Mouse (Mus musculus): ENCODE results near the gene Donson.

The Donson gene

DNA sequence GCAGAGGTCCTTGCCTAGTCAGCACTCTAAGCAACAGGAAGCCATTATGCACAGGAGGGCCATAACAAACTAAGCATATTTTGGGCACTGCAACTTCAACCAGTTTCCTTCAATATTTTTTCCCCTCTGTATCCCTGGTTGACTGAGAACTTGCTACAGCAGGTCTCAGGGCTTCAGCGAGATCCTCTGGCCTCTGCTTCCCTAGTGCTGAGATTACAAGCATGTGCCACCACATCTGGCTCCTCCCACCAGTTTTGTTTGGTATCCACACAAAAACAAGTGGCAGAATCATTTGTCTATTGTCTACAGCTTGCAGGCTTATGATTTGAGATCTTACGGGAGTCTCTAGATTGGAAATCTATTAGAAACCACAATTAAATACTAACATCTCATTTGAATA is 43.7 kb downstream of the Donson start:
- DNase-seq (ENCODE audit: low spot score in 2 of 2): no peak

DNA sequence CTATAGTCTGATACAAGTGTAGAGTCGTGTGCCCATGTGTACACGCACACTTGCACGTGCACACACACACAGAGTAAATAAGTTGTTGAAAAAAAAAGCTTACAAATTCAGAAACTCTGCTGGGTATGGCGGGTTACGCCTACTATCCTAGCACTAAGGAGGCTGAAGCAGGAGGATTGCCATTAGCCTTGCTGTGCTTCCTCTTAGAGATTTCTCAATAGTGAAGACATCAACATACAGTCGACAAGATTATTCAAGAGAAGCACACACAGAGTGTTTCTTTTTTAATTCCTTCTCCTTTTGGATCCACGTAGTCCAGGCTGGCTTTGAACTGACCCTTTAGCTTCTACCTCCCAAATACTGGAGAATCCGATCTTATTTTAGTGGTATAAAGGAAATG is 48.4 kb downstream of the Donson start:
- no peak for DNase-seq (ENCODE audit: low spot score in 2 of 2)

DNA sequence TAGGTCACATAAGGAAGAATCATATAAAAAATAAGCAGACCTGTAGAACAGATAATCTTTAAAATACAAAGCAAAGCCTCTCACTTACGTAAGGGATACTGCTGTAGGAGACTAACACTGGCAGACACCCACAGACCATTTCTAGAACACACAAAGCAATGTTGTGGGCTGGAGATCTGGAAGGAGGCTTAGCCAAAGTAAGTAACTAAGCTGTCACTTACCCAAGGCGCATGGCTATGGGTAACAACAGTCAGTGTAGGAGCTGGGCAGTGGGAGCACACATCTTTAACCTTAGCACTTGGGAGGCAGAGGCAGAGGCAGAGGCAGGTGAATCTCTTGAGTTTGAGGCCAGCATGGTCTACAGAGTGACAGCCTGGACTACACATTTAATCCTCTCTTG is 48.9 kb downstream of the Donson start:
- DNase-seq (ENCODE audit: low spot score in 2 of 2): no peak

DNA sequence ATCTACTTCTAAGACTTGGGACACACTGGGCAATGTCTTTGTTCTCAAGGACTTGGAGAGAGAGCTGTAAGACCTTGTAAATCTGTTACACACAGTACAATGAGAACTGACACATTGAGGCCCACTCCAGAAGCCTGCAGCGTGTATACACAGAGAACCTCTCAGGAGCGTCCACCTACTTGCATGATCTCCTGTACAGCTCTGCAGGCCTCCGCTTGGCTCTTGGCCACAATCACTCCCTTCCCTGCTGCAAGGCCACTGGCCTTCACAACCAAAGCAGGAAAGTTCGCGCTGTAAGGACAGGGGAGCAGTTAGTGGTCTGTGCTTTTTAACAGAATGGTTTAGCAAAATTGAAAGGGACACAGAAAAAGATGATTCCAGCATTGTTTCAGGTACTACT is 49.4 kb downstream of the Donson start:
- no peak for DNase-seq (ENCODE audit: low spot score in 2 of 2)

DNA sequence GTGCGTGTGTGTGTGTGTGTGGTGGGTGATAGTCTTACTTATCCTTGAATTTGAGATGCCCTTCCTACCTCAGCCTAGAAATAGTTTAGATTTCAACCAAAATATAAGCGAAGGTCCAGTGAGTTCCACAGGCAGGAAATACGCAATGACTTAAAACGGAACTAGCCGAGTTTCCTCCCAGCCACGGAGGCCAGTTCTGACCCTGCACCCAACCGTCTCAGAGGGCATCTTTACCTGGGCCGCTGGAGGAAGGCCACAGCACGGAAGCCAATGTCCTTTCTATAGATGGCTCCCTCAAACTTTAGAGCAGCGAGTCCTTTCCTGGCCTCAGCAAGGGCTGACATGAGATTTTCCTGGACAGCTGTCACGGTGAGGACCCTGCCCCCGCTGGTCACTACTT is 54.9 kb downstream of the Donson start:
- no peak for DNase-seq (ENCODE audit: low spot score in 2 of 2)

DNA sequence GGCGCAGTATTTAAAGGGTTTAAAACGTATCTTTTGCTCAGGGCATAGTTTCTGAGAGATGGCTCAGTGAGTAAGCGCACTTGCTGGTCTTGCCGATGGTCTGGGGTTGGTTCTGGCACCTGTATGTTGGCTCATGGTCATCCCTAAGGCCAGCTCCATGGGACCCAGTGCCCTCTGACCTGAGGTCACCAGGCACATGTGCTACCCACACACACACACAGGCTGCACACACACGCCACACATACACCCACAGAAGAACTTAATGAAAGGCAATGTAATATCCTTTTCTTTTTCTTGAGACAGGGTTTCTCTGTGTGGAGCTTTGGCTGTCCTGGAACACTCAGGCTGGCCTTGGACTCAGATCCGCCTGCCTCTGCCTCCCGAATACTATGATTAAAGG is 55.6 kb downstream of the Donson start:
- DNase-seq (ENCODE audit: low spot score in 2 of 2): no peak

DNA sequence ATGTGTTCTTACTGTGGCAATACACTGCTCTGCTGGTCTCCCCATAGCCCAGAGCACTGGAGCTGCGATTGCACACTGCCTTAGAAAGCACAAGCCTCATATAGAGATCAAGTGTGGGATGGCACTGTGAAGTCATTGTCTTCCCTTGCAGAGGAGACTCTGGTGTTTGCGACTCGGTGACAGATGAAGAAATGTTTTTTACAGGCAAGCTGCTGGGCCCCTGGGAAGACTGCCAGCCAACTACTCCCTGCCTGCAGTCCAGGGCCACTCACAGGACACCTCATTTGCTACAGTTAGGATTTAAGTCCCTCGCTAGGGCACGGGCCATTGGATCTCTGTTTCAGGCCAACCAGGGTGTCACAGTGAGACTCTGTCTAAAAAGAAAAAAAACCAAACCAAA is 56.1 kb downstream of the Donson start:
- no peak for DNase-seq (ENCODE audit: low spot score in 2 of 2)

DNA sequence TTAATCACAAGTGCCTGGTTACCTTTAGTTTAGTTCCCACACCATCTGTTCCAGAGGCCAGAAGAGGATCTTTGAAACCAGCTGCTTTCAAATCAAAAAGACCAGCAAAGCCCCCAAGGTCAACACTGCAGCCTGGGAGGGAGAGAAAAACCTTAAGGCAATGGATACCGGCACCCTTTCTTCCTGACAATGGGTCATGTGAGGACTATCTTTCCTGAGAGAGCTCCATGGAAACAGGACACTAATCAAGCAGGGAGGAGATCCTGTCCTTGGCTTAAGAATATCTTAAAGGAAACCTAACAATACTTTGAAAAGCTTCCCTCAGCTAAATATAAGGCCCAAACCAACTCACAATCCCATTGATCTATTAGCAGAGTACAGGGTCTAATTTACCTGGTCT is 58.0 kb downstream of the Donson start:
- DNase-seq (ENCODE audit: low spot score in 2 of 2): no peak

DNA sequence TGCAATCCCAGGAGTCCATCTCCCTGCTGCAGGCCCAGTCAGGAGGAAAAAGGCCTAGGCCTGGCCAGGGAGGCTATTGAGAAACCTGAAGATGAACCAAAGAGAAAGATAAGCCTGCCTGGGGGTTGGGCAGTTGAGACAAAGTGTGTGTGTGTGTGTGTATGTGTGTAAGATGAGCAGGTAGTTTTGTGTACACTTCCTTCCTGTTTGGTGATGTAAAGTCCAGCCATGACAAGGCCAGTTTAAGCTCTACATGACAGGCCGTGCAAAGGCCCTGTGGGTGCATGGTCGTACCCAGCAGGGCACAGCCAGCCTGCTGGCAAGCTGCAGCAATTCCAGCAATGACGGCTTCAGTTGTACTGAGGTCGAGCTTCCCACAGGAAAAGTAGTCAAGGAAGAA is 58.8 kb downstream of the Donson start:
- no peak for DNase-seq (ENCODE audit: low spot score in 2 of 2)

DNA sequence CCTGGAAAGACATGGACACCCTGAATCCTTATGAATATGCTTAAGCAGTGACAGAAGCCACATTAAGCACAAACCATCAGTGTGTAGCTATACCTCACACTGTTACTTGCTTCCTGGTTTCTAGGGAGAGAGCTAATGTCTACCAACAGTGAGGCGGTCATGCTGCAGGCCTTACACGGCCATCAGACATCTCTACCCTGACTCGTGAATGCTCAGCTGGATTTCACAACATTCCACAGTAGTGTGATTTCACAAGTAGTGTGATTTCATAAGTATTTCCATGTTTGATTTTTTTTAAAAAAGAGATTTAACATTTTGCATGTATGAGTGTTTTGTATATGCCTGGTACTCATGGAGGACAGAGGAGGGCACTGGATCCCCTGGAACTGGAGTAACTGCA is 59.9 kb downstream of the Donson start:
- no peak for DNase-seq (ENCODE audit: low spot score in 2 of 2)

DNA sequence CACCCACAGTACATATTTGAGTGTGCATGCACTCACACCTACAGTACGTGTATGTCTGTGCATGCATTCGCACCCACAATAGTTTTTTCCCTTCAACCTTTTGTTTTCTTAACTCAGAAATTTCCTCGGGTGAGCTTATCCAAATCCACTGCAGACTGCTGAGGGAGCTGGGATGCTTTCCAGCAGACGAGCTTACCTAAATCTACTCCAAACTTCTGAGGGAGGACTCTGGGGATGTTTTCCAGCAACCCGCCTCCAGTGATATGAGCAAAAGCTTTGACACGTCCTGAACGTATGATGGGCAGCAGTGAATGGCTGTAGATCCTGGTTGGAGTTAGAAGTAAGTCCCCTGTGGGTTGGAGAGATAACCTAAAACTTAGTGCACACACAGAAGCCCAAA is 60.7 kb downstream of the Donson start:
- no peak for DNase-seq (ENCODE audit: low spot score in 2 of 2)
